Mouse (Mus musculus): Measurements from ENCODE around the gene Slc6a19. TPM values are rescaled to one million over a fixed set of nuclear protein-coding genes. Genes with fewer than 3 reads are reported as not detected.

Gene Slc6a19
- polyA plus RNA-seq, 1 experiment from 2014 or later: not detected

DNA sequence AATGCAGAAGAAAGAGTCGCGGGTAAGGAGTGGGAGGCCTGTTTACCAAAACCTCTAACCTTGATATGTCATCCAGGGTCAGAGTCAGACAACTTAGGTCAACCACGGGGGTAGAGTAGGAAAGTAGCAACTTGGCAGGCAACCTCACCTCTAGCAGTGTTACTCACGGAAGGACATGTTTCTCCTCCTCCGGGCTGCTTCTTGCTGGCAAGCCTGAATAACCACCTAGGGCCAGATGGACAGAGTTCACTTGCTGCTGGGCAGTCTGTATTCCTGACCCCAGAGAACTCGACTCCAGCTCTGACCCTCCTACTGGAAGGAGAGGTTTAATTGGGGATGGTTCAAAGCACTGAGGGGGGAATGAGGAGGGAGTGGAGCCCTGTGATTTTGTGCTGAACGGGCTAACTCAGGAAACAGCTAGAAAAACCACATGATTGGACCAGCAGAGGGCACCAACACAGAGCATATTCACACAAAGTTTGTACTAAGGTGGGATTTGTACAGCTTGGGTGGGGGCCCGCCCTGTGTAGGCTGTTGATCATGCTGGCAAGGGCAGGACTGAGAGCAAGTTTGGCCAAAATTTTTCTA is 18.5 kb upstream of the Slc6a19 start:
- Histone ChIP-seq H3K9me3 (ENCODE audit: control insufficient read depth, low read length) (no peaks in the 10 kb centered on the region), H3K27ac (ENCODE audit: low read depth, low read length) (no peak overlapping the region), H3K27me3 (ENCODE audit: control insufficient read depth, insufficient read depth, low read length) (no peaks in the 10 kb centered on the region), H3K4me2 (replicated peaks; ENCODE audit: low read depth, low read length) (no peak overlapping the region), H3K9ac (ENCODE audit: low read depth, low read length) (no peak overlapping the region), H3K4me3 (ENCODE audit: low read depth, low read length) (no peak overlapping the region), H3K4me1 (replicated peaks; ENCODE audit: control insufficient read depth, insufficient read depth, low read length) (no peaks in the 10 kb centered on the region), H3K36me3 (ENCODE audit: control insufficient read depth, insufficient read depth, low read length) (no peaks in the 10 kb centered on the region)
- ATAC-seq (ENCODE audit: low FRiP score): no peak
- WGBS: 42% methylated on average over 8 of the region's 8 CpGs
- peak; percentile 60 for DNase-seq (ENCODE audit: low spot score)

DNA sequence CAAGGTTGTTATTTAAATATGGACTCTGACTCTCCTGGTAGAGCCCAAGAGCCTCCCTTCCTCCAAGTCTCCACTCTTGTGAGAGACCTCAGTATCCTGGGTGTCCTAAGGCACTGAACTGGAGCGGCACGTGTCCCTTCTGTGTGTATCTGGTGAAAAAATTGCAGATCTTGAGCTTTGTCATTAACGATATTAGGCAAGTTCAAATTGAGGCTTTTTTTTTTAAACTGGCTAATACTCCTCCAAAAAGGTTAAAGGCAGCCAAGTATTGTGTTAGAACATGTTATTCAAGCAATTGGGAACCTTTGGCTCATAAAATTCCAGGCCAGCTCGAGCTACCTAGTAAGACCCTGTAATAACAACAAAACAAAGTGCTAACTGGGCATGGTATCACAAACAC is 15.6 kb upstream of the Slc6a19 start:
- H3K4me3 ChIP-seq (ENCODE audit: low read depth, low read length): no peak overlapping the region
- no peaks in the 10 kb centered on the region for H3K4me1 ChIP-seq (replicated peaks; ENCODE audit: control insufficient read depth, insufficient read depth, low read length)
- no peaks in the 10 kb centered on the region for H3K9me3 ChIP-seq (ENCODE audit: control insufficient read depth, low read length)
- no peaks in the 10 kb centered on the region for H3K27me3 ChIP-seq (ENCODE audit: control insufficient read depth, insufficient read depth, low read length)
- DNase-seq (ENCODE audit: low spot score): no peak
- 86% methylated on average over 4 of the region's 4 CpGs for WGBS
- H3K36me3 ChIP-seq (ENCODE audit: control insufficient read depth, insufficient read depth, low read length): no peaks in the 10 kb centered on the region
- H3K27ac ChIP-seq (ENCODE audit: low read depth, low read length): no peak overlapping the region
- ATAC-seq (ENCODE audit: low FRiP score): no peak
- no peak overlapping the region for H3K4me2 ChIP-seq (replicated peaks; ENCODE audit: low read depth, low read length)
- H3K9ac ChIP-seq (ENCODE audit: low read depth, low read length): no peak overlapping the region

DNA sequence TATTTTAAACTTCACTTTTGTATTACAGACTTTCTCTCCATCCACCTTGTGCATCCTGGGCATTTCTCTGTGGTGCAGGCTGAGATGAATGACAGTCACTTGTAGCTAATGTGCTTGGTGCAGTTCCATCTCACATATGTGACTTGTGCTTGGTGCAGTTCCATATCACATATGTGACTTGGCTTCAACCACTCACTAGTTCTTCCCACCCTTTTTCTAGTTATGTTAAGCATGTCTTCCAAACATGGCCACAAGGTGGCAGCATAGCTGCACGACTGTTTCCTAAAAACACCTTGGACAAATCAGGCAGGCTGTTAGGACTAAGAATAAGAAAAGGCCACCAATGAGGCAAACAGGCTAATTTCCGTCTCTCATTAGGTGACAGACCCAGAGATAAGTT is 13.6 kb upstream of the Slc6a19 start:
- Histone ChIP-seq H3K4me3 (ENCODE audit: low read depth, low read length) (no peak overlapping the region), H3K4me1 (replicated peaks; ENCODE audit: control insufficient read depth, insufficient read depth, low read length) (no peaks in the 10 kb centered on the region), H3K9ac (ENCODE audit: low read depth, low read length) (no peak overlapping the region), H3K4me2 (replicated peaks; ENCODE audit: low read depth, low read length) (no peak overlapping the region), H3K27me3 (ENCODE audit: control insufficient read depth, insufficient read depth, low read length) (no peaks in the 10 kb centered on the region), H3K36me3 (ENCODE audit: control insufficient read depth, insufficient read depth, low read length) (no peaks in the 10 kb centered on the region), H3K27ac (ENCODE audit: low read depth, low read length) (no peak overlapping the region), H3K9me3 (ENCODE audit: control insufficient read depth, low read length) (no peaks in the 10 kb centered on the region)
- peak; percentile 91 for DNase-seq (ENCODE audit: low spot score)
- 5% methylated on average over 2 of the region's 2 CpGs for WGBS
- no peak for ATAC-seq (ENCODE audit: low FRiP score)

DNA sequence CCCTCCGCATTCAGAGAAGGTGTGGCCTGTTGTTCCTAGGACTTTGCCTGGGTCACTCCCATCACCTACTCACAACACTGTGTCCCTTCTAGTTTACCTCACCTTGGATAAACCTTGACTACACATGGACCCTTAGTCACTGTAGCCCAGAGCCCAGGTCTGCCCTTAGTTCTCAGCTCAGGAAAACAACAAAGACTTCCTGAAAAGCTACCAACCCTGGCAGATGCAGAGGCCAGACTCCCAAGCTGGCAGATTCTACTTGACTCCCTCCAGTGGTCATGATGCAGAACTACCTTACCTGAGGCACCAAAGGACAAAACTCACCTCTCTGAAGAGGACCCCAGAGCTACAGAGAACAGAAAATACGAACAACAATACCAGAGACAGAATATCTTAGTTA is 9.4 kb upstream of the Slc6a19 start:
- WGBS: 62% methylated on average over 2 of the region's 2 CpGs
- Histone ChIP-seq H3K27ac (ENCODE audit: low read depth, low read length) (no peak overlapping the region), H3K9me3 (ENCODE audit: control insufficient read depth, low read length) (no peaks in the 10 kb centered on the region), H3K4me2 (replicated peaks; ENCODE audit: low read depth, low read length) (no peak overlapping the region), H3K4me3 (ENCODE audit: low read depth, low read length) (no peak overlapping the region), H3K9ac (ENCODE audit: low read depth, low read length) (no peak overlapping the region), H3K27me3 (ENCODE audit: control insufficient read depth, insufficient read depth, low read length) (no peaks in the 10 kb centered on the region), H3K4me1 (replicated peaks; ENCODE audit: control insufficient read depth, insufficient read depth, low read length) (no peaks in the 10 kb centered on the region), H3K36me3 (ENCODE audit: control insufficient read depth, insufficient read depth, low read length) (no peaks in the 10 kb centered on the region)
- no peak for ATAC-seq (ENCODE audit: low FRiP score)
- DNase-seq (ENCODE audit: low spot score): peak; percentile 4

DNA sequence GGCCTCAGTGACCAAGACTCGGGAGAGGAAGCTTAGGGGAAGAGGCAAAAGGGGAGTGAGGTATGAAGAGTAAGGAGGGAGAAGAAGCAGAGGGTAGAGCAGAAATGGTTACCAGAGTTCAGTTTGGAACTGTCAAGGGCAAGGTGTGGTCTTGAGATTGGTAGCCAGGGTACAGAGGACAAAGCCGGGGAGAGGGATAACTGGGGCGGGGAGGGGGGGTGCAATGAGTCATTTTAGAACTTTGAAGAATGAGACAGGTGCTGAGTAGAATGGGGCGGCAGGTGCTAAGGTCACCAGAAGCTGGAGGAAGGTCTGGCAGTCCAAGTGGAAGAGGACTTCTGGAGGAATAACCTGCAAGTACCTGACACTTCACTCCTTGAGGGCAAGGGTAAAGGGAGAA is 8.5 kb upstream of the Slc6a19 start:
- Histone ChIP-seq H3K27ac (ENCODE audit: low read depth, low read length) (no peak overlapping the region), H3K27me3 (ENCODE audit: control insufficient read depth, insufficient read depth, low read length) (no peaks in the 10 kb centered on the region), H3K4me3 (ENCODE audit: low read depth, low read length) (no peak overlapping the region), H3K36me3 (ENCODE audit: control insufficient read depth, insufficient read depth, low read length) (no peaks in the 10 kb centered on the region), H3K4me2 (replicated peaks; ENCODE audit: low read depth, low read length) (no peak overlapping the region), H3K9ac (ENCODE audit: low read depth, low read length) (no peak overlapping the region), H3K4me1 (replicated peaks; ENCODE audit: control insufficient read depth, insufficient read depth, low read length) (no peaks in the 10 kb centered on the region), H3K9me3 (ENCODE audit: control insufficient read depth, low read length) (no peaks in the 10 kb centered on the region)
- WGBS: 80% methylated on average over 4 of the region's 4 CpGs
- DNase-seq (ENCODE audit: low spot score): no peak
- no peak for ATAC-seq (ENCODE audit: low FRiP score)

DNA sequence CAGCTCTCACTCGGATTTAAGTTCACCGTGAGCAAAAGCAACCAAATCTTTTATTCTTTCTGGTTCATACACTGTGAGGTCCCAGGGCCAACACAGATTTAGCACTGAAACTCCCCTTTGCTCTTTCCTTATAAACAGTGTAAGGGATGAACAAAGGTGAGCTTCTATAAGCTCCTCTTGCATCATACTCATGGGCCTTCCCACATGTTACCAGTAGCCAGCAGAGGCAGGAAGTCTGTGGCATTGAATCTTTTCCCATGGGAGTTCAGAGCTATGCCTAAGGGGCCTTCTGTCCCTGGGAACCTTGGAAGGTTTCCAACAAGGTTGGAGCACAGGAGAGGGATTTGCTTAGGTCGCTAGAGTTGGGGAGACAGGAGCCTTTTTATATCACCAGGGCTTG is 7.6 kb upstream of the Slc6a19 start:
- Histone ChIP-seq H3K27me3 (ENCODE audit: control insufficient read depth, insufficient read depth, low read length) (no peaks in the 10 kb centered on the region), H3K27ac (ENCODE audit: low read depth, low read length) (no peak overlapping the region), H3K36me3 (ENCODE audit: control insufficient read depth, insufficient read depth, low read length) (no peaks in the 10 kb centered on the region), H3K9ac (ENCODE audit: low read depth, low read length) (no peak overlapping the region), H3K9me3 (ENCODE audit: control insufficient read depth, low read length) (no peaks in the 10 kb centered on the region), H3K4me1 (replicated peaks; ENCODE audit: control insufficient read depth, insufficient read depth, low read length) (no peaks in the 10 kb centered on the region), H3K4me3 (ENCODE audit: low read depth, low read length) (no peak overlapping the region), H3K4me2 (replicated peaks; ENCODE audit: low read depth, low read length) (no peak overlapping the region)
- WGBS: 88% methylated on average over 3 of the region's 3 CpGs
- DNase-seq (ENCODE audit: low spot score) (no peak), ATAC-seq (ENCODE audit: low FRiP score) (no peak)

DNA sequence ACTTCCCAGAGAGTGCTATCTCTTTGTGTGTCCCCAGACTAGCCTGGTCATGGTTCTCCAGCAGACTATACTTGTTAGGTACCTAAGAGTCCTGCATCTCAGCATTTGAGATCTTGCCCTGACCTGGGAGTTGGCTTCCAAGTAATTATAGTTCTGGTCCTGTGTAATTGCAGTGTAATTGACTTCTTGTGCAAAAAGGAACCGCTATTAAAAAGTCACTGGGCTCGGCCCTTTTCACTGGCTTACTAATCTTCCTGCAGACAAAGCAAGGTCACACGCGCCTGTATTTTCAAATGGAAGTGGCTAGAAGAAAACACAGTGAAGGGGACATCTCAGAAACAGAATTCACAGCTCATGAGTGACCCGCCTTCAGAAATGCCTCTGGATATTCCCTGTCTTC is 7.1 kb upstream of the Slc6a19 start:
- Histone ChIP-seq H3K4me2 (replicated peaks; ENCODE audit: low read depth, low read length) (no peak overlapping the region), H3K27ac (ENCODE audit: low read depth, low read length) (no peak overlapping the region), H3K4me1 (replicated peaks; ENCODE audit: control insufficient read depth, insufficient read depth, low read length) (no peaks in the 10 kb centered on the region), H3K9ac (ENCODE audit: low read depth, low read length) (no peak overlapping the region), H3K9me3 (ENCODE audit: control insufficient read depth, low read length) (no peaks in the 10 kb centered on the region), H3K4me3 (ENCODE audit: low read depth, low read length) (no peak overlapping the region), H3K27me3 (ENCODE audit: control insufficient read depth, insufficient read depth, low read length) (no peaks in the 10 kb centered on the region), H3K36me3 (ENCODE audit: control insufficient read depth, insufficient read depth, low read length) (no peaks in the 10 kb centered on the region)
- no peak for DNase-seq (ENCODE audit: low spot score)
- ATAC-seq (ENCODE audit: low FRiP score): no peak
- WGBS: 84% methylated on average over 5 of the region's 5 CpGs

DNA sequence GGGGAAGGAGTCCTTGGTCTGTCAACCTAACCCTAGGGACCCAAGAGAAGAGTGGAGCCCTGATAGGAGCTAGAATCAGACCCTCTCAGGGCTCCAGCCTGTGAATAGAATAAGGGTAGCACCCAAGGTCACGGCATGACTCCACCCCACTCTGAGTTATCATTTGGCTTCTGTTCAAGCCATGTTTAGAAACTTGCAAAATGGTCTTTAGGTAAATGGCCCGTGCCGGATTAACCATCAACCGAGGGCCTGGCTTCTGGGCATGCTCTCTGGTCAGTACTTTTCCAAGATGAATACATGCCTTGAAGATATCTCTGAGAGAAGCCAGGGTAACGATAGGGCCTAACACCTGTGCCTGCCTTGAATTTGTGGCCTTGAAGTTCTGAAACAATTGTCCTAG is 6.6 kb upstream of the Slc6a19 start:
- no peak for ATAC-seq (ENCODE audit: low FRiP score)
- no peaks in the 10 kb centered on the region for H3K9me3 ChIP-seq (ENCODE audit: control insufficient read depth, low read length)
- H3K27ac ChIP-seq (ENCODE audit: low read depth, low read length): no peak overlapping the region
- H3K9ac ChIP-seq (ENCODE audit: low read depth, low read length): no peak overlapping the region
- no peaks in the 10 kb centered on the region for H3K4me1 ChIP-seq (replicated peaks; ENCODE audit: control insufficient read depth, insufficient read depth, low read length)
- WGBS: 88% methylated on average over 5 of the region's 5 CpGs
- H3K4me2 ChIP-seq (replicated peaks; ENCODE audit: low read depth, low read length): no peak overlapping the region
- H3K27me3 ChIP-seq (ENCODE audit: control insufficient read depth, insufficient read depth, low read length): no peaks in the 10 kb centered on the region
- H3K36me3 ChIP-seq (ENCODE audit: control insufficient read depth, insufficient read depth, low read length): no peaks in the 10 kb centered on the region
- DNase-seq (ENCODE audit: low spot score): no peak
- no peak overlapping the region for H3K4me3 ChIP-seq (ENCODE audit: low read depth, low read length)

DNA sequence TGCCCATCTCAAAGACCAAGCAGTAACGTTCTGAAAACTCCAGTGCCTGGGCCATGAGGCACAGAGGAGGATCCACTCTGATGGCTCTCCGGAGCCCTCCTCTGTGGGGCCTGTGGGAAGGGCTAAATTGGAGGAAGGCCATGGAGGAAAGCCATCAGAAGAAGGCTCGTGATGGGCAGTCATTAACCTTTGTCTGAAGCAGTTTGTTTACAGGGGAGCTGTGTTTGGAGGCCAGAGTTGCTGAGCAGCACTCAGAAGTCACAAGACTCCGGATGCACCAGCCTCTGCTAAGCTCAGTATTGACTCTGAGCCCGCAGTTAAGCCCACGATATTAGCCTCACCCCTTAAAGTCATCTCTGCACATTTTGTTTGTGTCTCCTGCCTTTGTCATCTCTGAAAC is 4.8 kb upstream of the Slc6a19 start:
- H3K27ac ChIP-seq (ENCODE audit: low read depth, low read length): no peak overlapping the region
- WGBS: 77% methylated on average over 6 of the region's 6 CpGs
- no peak overlapping the region for H3K9ac ChIP-seq (ENCODE audit: low read depth, low read length)
- no peak for ATAC-seq (ENCODE audit: low FRiP score)
- H3K27me3 ChIP-seq (ENCODE audit: control insufficient read depth, insufficient read depth, low read length): no peaks in the 10 kb centered on the region
- H3K9me3 ChIP-seq (ENCODE audit: control insufficient read depth, low read length): no peaks in the 10 kb centered on the region
- DNase-seq (ENCODE audit: low spot score): no peak
- H3K4me3 ChIP-seq (ENCODE audit: low read depth, low read length): no peak overlapping the region
- no peaks in the 10 kb centered on the region for H3K4me1 ChIP-seq (replicated peaks; ENCODE audit: control insufficient read depth, insufficient read depth, low read length)
- H3K4me2 ChIP-seq (replicated peaks; ENCODE audit: low read depth, low read length): no peak overlapping the region
- no peaks in the 10 kb centered on the region for H3K36me3 ChIP-seq (ENCODE audit: control insufficient read depth, insufficient read depth, low read length)

All from hindbrain, embryonic 11.5 days (tissue).